Mouse (Mus musculus): Measurements from ENCODE around the gene Cntnap5a.
"Not testable (repeated sequence)": the region's sequence is repeated elsewhere in the genome, so short reads cannot be mapped to it uniquely, and the experiment has no call there.

The Cntnap5a gene

DNA sequence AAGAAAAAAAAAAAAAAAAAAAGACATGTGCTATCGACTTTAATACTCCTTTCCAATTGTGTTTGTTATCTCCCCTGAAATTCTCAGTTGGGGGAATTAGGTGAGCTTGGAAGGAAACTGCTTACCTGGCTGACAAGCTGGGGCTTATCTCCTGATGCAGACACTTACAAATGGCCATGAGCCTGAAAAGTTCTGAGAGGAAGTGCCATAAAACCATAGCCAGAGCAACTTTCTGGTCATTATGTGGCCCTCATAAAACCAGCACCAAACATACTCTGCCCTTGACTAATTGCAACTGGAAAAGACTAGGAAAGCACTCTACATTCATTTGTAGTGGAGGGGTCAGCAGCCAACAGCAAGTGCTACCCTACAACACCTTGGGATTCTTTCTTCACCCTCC is 359.5 kb downstream of the Cntnap5a start:
- DNase-seq (ENCODE audit: low spot score) = no peak

- no peak for DNase-seq (ENCODE audit: low spot score)
Measured at GRCm38 (mm10) chr1:116107010-116107723, 422.6 kb downstream of the Cntnap5a start.

- DNase-seq (ENCODE audit: low spot score) = no peak
Measured at GRCm38 (mm10) chr1:116107724-116108058, 423.1 kb downstream of the Cntnap5a start.

DNA sequence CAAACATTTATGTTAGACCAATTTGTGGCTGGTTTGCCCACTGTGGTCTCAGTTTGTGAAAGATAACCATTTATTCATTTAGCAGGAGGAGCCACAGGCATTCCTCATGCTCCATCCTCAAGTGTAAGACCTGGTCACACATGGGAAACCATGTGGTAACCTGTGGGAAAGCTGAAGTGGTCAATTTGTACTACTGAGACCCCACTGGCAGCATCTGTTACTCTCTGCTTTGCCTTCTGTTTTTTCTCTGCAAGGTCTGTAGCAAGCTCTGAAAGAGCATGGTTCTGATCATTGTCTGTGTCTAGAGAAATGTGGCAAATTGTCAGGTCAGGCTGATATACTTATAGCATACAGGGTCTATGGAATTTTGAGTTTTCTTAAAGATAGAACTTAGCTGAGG is 423.8 kb downstream of the Cntnap5a start:
- no peak for DNase-seq (ENCODE audit: low spot score)

GRCm38 (mm10) chr1:116125767-116126166 is 441.2 kb downstream of the Cntnap5a start:
- no peak for DNase-seq (ENCODE audit: low spot score)

DNA sequence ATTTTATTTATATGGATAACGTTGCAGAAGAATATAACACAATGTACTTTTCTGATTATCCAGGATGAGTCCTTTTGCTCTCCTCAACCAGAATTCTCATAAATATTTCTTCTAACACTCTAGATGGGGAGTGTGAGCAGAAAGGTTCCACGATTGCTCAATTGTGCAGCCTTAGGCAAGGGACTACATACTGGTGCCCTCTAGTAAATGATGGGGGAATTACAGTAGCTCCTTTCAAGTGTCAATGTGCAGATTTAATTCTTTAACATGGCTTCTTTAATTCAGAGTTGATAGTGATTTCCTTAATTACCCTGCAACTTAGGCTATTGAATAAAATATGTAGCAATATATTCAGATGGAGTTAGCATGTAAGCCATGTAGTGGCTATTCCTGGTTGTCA is 442.5 kb downstream of the Cntnap5a start:
- no peak for DNase-seq (ENCODE audit: low spot score)

DNA sequence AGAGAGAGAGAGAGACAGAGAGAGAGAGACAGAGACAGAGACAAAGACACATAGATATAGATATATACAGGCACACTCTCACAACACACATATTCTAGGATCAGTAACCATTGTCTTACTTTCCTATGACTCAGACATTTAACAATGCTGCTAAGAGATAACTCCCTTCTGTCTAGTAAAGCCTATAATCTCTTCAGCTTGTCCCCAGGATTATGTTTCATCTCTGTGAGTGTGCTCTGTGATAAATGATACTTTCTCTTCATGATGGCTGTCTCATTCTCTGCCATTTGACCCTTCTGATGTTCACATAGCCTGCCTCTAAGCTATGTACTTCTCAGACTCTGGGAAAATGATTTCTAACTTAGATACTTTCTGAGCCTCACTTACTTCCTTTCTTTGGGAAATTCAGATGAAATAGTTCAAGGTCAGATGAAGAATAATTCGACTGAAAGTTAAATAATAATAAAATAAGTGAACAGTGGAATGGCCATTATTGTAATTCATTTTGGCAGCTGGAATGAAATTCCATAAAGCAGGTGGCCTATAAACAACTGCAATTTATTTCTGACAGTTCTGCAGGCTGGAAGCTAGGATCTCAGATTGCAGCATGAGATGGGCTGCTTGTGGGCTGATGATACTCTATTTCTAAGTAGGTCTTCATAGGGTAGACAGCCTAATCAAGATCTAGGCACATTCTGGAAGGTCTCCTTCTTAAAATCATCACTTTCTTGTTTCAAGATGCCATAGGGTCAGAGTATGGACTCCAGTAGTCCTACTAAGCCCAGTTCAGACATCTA is 444.1 kb downstream of the Cntnap5a start:
- DNase-seq (ENCODE audit: low spot score) = no peak

- no peak for DNase-seq (ENCODE audit: low spot score)
Measured at GRCm38 (mm10) chr1:116132471-116132870, 447.9 kb downstream of the Cntnap5a start.

DNA sequence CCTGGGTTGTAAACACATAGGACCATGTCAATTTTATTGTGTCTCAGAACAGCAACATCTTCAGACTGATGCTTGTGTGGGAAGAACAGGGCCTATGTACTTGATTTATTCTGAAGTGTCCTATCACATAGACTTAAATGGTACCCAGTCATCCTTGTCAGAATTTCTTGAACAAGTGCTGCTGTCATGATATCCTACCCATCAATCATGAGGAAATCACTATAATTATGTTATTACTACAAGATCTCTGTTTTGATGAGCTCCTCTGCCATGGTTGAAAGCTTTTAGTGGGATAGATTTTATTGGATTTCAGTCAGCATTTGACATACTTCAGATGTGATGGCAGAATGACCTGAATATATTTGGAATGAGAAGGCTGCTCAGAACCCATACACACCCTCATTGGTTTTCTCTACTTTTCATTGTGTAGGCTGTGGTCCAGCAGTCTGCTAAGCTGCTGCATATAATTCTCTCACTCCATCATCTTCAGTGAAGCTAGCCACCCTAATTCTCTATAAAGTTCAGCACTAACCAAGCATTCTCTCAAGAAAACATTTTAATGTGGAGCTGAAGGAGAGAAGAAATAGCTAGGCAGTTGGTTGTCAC is 465.3 kb downstream of the Cntnap5a start:
- no peak for DNase-seq (ENCODE audit: low spot score)

- DNase-seq (ENCODE audit: low spot score) = no peak
Measured at GRCm38 (mm10) chr1:116184471-116184870, 499.9 kb downstream of the Cntnap5a start.

GRCm38 (mm10) chr1:116188142-116188541 is 503.6 kb downstream of the Cntnap5a start:
- DNase-seq (ENCODE audit: low spot score) = not testable (repeated sequence)

DNA sequence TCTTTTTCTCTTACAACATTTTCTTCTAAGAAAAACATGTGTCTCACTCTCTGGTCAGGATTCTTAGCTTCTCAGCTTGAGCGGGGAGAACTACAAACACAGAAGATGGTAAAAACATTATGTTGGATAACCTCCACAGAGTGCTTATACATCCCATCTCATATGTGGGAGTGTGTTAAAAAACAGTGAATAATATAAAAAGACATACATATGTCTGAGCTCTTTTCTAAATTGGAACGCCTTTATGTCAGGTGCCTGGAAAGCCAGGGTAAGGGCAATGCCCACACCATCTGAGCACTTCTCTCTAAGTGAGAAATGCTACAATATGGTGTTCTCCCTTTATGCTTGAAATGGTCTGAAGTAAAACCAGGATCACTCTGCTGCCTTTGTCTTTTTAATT is 507.7 kb downstream of the Cntnap5a start:
- no peak for DNase-seq (ENCODE audit: low spot score)

GRCm38 (mm10) chr1:116216883-116217282 is 532.3 kb downstream of the Cntnap5a start:
- no peak for DNase-seq (ENCODE audit: low spot score)

- no peak for DNase-seq (ENCODE audit: low spot score)
Measured at GRCm38 (mm10) chr1:116240538-116240937, 556.0 kb downstream of the Cntnap5a start.

DNA sequence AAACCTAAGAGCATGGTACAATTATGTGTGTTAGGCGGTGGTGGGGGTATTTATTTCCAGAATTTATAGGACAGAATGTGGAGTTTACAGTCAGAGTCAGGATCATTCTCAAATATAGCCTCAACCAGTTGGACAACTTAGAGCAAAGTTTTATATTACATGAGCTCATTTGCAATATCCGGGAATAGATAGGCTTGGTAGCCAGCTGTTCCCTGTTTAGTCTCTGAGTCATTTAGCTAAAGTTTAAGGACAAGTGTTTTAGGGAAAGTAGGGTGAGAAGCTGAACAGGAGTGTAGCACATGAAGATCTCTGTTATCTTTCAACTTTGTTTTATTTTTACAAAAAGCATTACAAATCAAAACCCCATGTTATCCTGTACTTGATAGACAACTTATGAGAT is 559.3 kb downstream of the Cntnap5a start:
- DNase-seq (ENCODE audit: low spot score) = no peak

DNA sequence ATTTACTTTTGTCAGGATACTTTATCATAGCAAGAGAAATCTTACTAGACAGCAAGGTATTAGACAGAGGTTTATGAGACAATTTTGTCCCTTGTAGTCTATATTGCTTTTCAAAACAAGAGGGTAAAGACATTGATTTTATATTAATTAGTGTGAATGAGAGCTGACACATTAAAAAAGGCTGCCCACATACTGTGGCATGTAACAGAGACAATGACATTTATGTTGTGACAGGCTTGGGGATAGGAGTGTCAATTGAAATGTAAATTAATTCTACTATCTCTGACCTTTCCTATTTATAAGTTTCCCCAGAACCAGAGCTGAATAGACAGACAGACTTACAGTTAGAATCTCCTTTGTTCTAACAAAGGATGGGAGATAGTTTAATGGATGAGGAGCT is 596.6 kb downstream of the Cntnap5a start:
- DNase-seq (ENCODE audit: low spot score) = no peak

GRCm38 (mm10) chr1:116283968-116284367 is 599.4 kb downstream of the Cntnap5a start:
- no peak for DNase-seq (ENCODE audit: low spot score)

DNA sequence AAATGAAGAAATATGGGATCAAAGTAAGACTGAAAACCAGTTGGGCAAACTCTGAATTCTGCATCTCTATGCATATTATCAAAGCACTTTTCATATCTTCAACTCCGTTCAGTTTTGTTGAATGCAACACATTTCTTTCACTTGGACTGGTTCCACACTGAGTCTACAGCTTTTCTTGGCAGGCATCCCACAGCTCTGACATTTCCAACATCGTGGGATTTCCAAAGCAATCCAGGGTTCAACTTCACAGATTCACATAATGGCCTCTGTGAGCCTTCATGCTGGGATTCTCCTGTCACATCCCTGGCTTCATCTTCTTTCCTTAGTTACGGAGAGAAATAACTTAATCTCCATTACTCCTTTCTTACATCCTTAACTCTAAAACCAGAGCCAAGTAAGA is 622.0 kb downstream of the Cntnap5a start:
- no peak for DNase-seq (ENCODE audit: low spot score)

GRCm38 (mm10) chr1:116311512-116311911 is 627.0 kb downstream of the Cntnap5a start:
- no peak for DNase-seq (ENCODE audit: low spot score)

DNA sequence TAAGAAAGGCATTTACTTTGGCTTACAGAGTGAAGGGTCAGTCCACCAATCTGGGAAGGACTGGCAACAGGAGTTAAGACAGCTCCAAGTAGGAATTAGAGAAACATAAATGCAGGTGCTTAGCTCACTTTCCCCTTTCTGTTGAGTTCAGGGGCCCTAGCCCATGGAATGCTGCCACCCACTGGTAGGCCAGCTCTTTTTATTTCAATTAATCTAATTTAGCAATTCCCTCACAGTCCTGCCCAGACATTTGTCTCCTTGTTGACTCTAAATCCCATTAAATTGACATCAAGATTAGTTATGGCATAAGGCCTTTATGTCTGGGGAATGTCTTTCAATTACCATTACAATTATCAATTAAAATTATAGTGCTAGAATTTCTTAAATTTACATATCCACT is 628.7 kb downstream of the Cntnap5a start:
- DNase-seq (ENCODE audit: low spot score) = peak; percentile 50

DNA sequence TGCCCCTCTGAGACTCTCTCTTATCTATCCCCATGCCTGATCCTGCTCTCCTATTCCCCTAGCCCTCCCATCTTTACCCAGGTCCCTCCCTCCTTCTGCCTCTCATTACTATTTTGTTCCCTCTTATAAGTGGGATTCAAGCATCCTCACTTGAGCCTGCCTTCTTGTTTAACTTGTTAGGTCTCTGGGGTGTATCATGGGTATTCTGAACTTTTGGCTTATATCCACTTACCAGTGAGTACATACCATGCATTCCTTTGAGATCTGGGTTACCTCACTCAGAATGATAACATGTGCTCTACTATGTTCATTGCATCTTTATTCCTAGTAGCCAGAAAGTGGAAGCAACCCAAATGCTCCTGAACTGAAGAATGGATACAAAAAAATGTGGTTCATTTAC is 639.9 kb downstream of the Cntnap5a start:
- no peak for DNase-seq (ENCODE audit: low spot score)

GRCm38 (mm10) chr1:116353669-116354068 is 669.1 kb downstream of the Cntnap5a start:
- no peak for DNase-seq (ENCODE audit: low spot score)

GRCm38 (mm10) chr1:116365606-116366005 is 681.0 kb downstream of the Cntnap5a start:
- DNase-seq (ENCODE audit: low spot score) = no peak

All from testis, postnatal 10 days (tissue).